Mouse (Mus musculus): ENCODE measurements around the gene Zfp13.

The Zfp13 gene

DNA sequence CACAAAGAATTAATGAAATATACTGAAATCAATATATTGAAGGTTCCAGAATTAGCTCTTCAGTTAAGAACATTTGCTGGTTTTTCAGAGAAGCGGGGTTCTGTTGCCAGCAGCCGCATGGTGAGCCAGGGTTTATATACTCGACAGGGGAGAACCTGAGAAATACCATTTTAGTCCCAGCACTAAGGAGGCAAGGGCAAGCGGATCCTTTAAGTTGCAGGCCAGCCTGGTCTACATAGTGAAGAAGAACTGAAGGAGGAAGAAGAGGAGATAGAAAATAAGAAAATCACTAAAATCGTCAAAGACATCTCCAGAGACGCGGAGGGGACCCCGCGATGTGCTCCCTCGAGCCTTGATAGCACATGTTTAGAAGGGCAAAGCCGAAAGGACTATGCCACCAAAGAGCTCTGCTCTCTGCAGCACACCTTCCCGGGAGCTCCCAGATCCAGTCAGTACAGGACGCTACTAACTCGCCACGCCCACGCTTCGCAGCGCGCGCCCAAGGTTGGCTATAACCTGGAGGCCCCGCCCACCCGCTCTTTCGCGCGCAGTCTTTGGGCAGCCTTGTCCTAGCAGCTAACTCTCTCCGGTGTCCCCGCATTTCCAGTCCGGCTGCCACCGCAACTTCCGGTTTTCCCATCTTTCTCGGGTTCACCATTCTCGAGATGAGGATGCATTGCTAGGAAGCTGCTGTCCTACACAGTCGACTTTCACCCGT is 6.9 kb downstream of the Zfp13 start:
- no peak for DNase-seq (ENCODE audit: low read depth)

- no peak for DNase-seq (ENCODE audit: low read depth)
These were observed 12.0 kb downstream of the Zfp13 start for GRCm38 (mm10) chr17:23587253-23587652.

GRCm38 (mm10) chr17:23585721-23586491 is 13.4 kb downstream of the Zfp13 start:
- DNase-seq (ENCODE audit: low read depth) = no peak

GRCm38 (mm10) chr17:23584786-23585185 is 14.5 kb downstream of the Zfp13 start:
- DNase-seq (ENCODE audit: low read depth) = no peak

DNA sequence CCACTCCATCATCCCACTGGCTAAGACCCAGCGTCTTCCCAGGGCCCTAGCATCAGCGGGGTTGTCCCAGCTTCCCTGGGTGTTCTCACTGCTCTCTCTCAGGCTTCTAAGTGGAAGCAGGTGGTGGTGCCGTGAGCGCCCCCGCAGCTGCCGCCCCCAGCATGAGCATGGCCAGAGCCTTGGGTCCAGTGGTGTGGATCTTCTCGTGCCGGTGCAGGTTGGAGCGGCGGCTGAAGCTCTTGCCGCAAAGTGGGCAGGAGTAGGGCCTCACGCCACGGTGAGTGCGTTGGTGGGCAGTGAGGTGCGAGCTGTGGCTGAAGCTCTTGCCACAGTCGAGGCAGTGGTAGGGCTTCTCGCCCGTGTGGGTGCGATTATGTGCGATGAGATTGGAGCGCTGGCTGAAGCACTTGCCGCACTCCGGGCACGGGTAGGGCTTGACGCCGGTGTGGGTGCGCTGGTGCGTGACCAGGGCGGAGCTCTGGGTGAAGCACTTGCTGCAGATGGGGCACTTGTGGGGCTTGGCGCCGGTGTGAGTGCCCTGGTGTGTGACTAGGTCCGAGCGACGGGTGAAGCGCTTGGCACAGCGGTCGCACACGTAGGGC is 23.2 kb downstream of the Zfp13 start:
- no peak for DNase-seq (ENCODE audit: low read depth)

- DNase-seq (ENCODE audit: low read depth) = no peak
These were observed 25.2 kb downstream of the Zfp13 start for GRCm38 (mm10) chr17:23574130-23574529.

- DNase-seq (ENCODE audit: low read depth) = peak; percentile 32
These were observed 27.2 kb downstream of the Zfp13 start for GRCm38 (mm10) chr17:23572059-23572458.

- peak; percentile 54 for DNase-seq (ENCODE audit: low read depth)
These were observed 28.2 kb downstream of the Zfp13 start for GRCm38 (mm10) chr17:23571084-23571483.

DNA sequence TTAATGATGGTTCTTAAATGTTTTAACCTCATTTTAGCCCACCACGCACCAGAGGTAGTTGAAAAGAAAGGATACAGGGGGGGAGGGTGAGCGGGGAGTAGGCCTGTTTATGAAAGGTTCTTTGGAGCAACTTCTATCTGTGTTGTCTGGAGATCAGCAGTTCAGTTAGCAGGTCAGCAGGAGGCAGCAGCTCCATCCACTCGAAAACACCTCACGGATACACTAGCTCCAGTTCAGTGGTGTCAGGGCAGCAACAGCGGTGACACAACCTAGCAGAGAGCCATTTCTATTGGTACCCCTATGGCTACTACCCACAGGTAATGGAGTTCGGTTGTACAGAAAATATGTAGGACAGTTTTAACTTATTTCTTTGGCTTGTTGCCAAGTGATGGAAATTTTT is 29.3 kb downstream of the Zfp13 start:
- DNase-seq (ENCODE audit: low read depth) = peak; percentile 81

DNA sequence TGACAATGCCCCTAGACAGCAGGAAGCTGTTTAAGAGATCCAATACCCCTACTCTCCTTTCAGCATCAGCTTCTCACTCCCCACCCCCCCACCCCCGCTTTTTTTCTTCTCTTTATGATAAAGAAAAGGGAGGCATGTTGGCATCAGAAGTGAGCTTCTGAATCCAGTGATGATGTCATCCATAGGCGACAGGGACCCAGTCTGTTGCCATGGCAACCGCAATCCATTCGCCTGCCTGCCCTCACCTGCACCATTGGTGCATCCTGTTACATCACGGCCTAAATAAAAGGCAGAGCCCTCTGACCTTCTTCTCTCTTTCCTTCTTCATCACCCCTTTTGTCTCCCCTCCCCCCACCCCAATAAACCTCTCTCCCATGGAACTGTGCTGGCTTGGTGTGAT is 30.9 kb downstream of the Zfp13 start:
- DNase-seq (ENCODE audit: low read depth) = no peak

DNA sequence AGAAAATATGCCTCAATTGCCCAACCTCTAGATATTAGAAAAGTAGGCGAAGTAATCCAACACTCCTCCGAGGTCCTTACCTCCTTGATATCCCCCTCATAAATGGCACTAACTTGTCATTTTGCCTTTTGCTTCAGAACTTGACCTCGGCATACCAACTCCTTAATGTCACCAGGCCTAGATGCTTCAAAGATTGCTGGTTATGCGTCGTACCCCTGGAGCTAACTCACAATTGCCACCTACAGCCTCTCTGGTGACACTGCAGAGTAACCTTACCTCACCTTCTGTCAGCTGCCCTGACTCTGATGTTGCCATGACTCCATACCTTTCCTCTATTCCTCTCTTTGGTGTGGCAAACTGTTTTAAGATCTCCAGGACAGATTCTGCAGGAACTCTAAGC is 32.5 kb downstream of the Zfp13 start:
- peak; percentile 55 for DNase-seq (ENCODE audit: low read depth)

DNA sequence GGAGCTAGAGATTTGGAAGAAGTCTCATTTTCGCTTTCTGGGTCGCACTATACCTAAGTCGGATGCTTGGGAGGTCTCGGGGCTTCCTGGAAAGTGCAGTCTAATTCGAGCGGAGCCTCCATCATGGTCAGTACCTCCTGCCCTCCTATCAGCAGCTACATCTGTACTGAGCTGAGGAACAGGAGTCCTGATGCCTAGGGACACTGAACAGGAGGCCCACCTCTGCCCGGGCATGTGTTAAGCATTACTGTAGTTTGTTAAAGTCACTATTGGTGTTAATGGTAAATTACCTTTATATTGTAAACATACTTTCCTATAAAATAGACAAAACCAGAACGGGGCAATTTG is 34.9 kb downstream of the Zfp13 start:
- DNase-seq (ENCODE audit: low read depth) = no peak

GRCm38 (mm10) chr17:23563595-23564367 is 35.5 kb downstream of the Zfp13 start, which contains the start of gene Zfp213:
TSS of gene Zfp213 (minus strand) at chr17:23564238.
- DNase-seq (ENCODE audit: low read depth) = peak; percentile 95

DNA sequence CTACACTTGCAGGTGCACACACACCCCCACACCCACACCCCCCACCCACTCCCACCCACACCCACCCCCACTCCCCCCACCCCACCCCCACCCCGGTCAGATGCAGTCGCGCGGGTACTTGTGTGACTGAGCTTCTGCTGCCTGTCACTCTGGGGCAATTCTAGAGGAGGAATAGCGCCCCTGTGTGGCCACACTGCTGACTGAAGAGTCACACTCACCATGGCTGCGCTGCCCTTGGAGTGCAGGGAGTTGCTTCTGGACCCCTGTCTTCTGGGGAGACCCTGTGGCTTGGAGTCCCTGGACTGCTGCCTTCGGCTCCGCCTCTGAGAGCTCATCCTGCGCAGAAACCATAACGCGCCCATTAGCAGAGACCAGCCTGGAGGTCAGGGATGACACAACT is 39.5 kb downstream of the Zfp13 start:
- DNase-seq (ENCODE audit: low read depth) = peak; percentile 47

DNA sequence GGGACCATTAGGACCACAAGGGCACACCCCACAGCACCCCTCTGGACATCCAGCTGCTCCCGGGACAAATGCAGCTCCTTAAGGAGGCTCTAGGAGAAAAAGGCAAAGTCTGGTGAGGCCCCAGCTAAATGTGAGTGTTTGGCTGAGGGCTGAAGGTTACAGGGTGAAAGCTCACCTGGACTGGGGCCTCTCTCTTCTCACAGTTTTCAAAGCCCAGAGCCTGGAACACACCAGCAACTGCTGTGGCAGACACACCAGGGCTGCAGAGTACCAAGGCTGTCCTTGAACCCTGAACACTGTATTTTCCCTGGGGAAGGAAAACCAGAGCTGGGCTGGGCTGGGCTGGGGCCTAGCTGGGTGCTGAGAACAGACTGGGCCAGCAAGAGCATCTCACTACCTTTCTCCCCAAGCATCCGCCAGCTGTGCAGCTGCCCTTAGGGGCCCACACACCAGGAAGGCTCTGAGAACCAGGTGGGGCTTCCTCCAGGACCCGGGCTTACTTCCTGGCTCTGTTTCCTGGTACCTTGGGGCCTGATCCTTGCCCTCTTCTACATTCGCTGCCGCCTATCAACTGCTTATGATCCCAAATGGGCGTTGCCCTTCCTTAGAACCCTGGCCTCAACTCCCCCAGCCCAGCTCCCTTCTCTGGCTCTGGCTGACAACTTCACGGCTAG is 43.9 kb downstream of the Zfp13 start:
- DNase-seq (ENCODE audit: low read depth) = no peak

- DNase-seq (ENCODE audit: low read depth) = no peak
These were observed 45.0 kb downstream of the Zfp13 start for GRCm38 (mm10) chr17:23554321-23554720.

- no peak for DNase-seq (ENCODE audit: low read depth)
These were observed 45.6 kb downstream of the Zfp13 start for GRCm38 (mm10) chr17:23553634-23554120.

DNA sequence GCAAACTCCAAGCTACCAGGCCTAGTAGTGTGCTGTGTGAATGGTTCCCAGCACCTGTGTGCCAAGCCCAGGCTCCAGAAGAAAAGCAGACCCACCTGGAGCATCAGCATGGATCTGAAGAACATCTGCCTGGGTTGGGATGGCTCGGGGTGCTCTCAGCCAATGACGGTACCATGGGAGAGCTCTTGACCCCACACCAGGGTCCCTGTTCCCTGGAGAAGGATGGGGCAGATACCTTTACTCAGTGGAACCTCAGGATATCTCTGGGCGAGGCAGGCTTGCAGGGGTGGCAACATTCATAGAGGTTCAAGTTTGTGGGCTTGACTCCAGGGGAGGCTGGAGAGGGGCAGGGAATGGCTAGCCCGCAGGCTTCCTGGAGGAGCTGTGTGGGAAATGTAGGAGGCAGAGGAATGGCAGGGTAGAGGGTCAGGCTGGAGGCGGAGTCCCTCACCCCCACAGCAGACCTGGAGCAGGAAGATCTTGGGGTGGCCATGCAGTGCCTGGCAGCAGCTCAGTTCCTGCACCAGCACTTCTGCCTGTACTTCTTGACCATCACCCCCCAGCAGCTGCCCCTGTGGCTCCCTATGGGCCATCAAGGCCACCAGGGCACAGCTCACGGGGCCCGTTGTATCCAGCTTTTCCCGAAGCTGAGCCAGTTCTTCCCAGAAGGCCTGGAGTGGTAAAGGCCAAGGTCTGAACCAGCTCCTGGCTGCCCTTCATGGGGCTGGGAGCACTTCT is 46.2 kb downstream of the Zfp13 start:
- no peak for DNase-seq (ENCODE audit: low read depth)

DNA sequence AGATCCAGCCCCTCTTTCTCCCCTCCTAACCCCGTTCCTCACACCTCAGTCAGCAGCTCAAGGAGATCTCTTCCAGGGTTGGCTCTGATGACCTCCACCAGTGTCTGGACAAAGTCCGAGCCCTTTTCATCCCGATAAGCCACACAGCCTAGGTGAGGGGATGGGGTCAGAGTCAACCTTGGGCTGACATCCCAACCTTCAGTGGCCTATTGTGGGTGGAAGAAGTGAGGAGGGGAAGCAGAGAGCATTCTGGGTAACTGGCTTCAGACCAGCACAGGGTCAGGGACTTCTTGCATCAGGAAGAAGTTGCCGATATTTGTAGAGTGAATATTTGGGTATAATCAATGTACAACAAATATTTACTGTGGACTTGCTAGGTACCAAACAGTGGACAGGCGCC is 47.3 kb downstream of the Zfp13 start:
- DNase-seq (ENCODE audit: low read depth) = no peak

DNA sequence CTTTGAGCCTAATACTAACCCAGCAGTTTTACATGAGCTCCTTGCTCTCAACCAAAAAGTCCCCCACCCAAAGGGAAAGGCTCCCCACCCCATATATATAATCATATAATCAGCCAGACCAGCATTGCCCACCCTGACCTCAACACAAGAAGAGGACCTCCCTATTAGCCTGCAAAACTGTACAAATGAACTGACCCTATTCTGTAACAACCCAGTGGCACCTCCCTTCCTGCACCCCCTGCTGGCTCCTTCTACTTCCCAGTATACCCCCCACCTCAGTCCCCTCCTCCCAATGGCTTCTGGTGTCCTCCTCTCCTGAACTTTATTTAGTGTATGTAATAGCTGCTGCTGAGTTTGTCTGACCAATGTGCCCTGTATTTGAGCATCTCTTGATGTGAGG is 47.9 kb downstream of the Zfp13 start:
- no peak for DNase-seq (ENCODE audit: low read depth)

DNA sequence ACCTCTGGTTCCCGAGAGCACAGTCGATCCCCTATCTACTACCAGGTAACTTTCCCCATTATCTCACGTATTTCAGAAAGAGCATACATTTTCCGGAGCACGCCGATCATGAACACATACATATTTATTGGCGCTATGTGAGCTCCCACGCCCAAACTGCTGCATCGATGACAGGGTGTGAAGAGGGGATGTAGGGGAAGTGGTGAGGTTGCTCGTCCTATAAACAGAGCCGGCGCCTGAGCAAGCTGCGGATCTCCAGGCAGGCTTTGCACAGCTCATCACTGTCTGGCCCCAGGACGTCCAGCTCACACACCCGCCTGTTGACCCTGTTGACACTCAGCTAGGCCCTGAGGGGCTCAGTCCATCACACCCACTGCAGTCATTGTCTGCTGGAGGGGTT is 48.4 kb downstream of the Zfp13 start:
- no peak for DNase-seq (ENCODE audit: low read depth)
